Mouse (Mus musculus) MEL (cell line): Measurements from ENCODE around the gene 1810046K07Rik. TPM values are rescaled to one million over a fixed set of nuclear protein-coding genes. Genes with fewer than 3 reads are reported as not detected.

Source experiments
- DNase-seq: peaks from one replicate; pipeline ENCODE4 v3.0.0; 2011; ENCODE audit warnings: low read depth, low spot score
- H3K27ac ChIP-seq: 2 replicates; pipeline ENCODE4 v1.5.1; 2012; ENCODE audit warnings: low read depth, mild to moderate bottlenecking, control low read depth, low read length, moderate library complexity; ENCODE audit not compliant: control insufficient read depth
- H3K27me3 ChIP-seq, 2 experiments: fragments of 150-350 bp in 1 of 2; sonication (generic) in 1 of 2; 2 replicates each; pipeline ENCODE4 v1.6.1; 2012; ENCODE audit warnings: low read length in 2 of 2, mild to moderate bottlenecking in 2 of 2, improper control_type of control experiment in 1 of 2, moderate library complexity in 1 of 2; ENCODE audit not compliant: insufficient read depth in 2 of 2, control insufficient read depth in 1 of 2
- H3K36me3 ChIP-seq, 2 experiments: 2 replicates each; pipeline ENCODE4 v1.6.1; 2012 to 2014; ENCODE audit warnings: low read length in 2 of 2, improper control_type of control experiment in 1 of 2, inconsistent platforms in 1 of 2, mild to moderate bottlenecking in 1 of 2; ENCODE audit not compliant: insufficient read depth in 2 of 2, control insufficient read depth in 1 of 2
- H3K4me1 ChIP-seq, 2 experiments: fragments of 150-350 bp in 1 of 2; sonication (generic) in 1 of 2; 2 replicates each; pipeline ENCODE4 v1.6.1; 2012; ENCODE audit warnings: low read length in 2 of 2, improper control_type of control experiment in 1 of 2, mild to moderate bottlenecking in 1 of 2; ENCODE audit not compliant: insufficient read depth in 2 of 2, control insufficient read depth in 1 of 2
- H3K4me3 ChIP-seq, 2 experiments: fragments of 150-350 bp in 1 of 2; sonication (generic) in 1 of 2; 2 replicates each; pipeline ENCODE4 v1.5.1; 2012; ENCODE audit warnings: low read depth in 2 of 2, low read length in 2 of 2, mild to moderate bottlenecking in 2 of 2, moderate library complexity in 2 of 2, control low read depth in 1 of 2, improper control_type of control experiment in 1 of 2; ENCODE audit not compliant: control insufficient read depth in 1 of 2, insufficient read depth in 1 of 2
- H3K79me2 ChIP-seq: 2 replicates; pipeline ENCODE4 v1.6.1; 2012; ENCODE audit warnings: mild to moderate bottlenecking, low read length, moderate library complexity; ENCODE audit not compliant: control insufficient read depth, poor library complexity, insufficient read depth
- H3K9ac ChIP-seq: 2 replicates; pipeline ENCODE4 v1.6.1; 2012; ENCODE audit warnings: low read depth, mild to moderate bottlenecking, control low read depth, low read length, moderate library complexity; ENCODE audit not compliant: control insufficient read depth, poor library complexity, severe bottlenecking
- H3K9me3 ChIP-seq: fragments of 150-350 bp; sonication (generic); replicated peaks from 2 replicates; pipeline ENCODE4 v1.6.1; 2012; ENCODE audit warnings: mild to moderate bottlenecking, low read length, improper control_type of control experiment, moderate library complexity; ENCODE audit not compliant: insufficient read depth
- CHD2 ChIP-seq: IDR thresholded peaks from 2 replicates; pipeline ENCODE4 v1.6.1; 2011; ENCODE audit warnings: low read length, improper control_type of control experiment
- CTCF ChIP-seq, 3 experiments: IDR thresholded peaks in 2 of 3; conservative IDR thresholded peaks in 1 of 3; 2 replicates each; pipeline ENCODE4 v1.5.1; 2011 to 2012; ENCODE audit warnings: low read length in 3 of 3, low read depth in 2 of 3, mild to moderate bottlenecking in 2 of 3, improper control_type of control experiment in 1 of 3, inconsistent platforms in 1 of 3, mixed read lengths in 1 of 3, moderate library complexity in 1 of 3; ENCODE audit not compliant: control insufficient read depth in 1 of 3, insufficient read depth in 1 of 3, poor library complexity in 1 of 3, severe bottlenecking in 1 of 3
- E2F4 ChIP-seq: IDR thresholded peaks from 2 replicates; pipeline ENCODE4 v1.6.1; 2011; ENCODE audit warnings: low read depth, low read length, improper control_type of control experiment, borderline replicate concordance
- HCFC1 ChIP-seq: IDR thresholded peaks from 2 replicates; pipeline ENCODE4 v1.6.1; 2012; ENCODE audit warnings: low read depth, mild to moderate bottlenecking, inconsistent platforms, low read length, improper control_type of control experiment, moderate library complexity
- KAT2A ChIP-seq: conservative IDR thresholded peaks from 2 replicates; pipeline ENCODE4 v1.6.1; 2012; ENCODE audit warnings: low read depth, low read length, improper control_type of control experiment, inconsistent platforms
- MAFK ChIP-seq: IDR thresholded peaks from 2 replicates; pipeline ENCODE4 v1.6.1; 2011; ENCODE audit warnings: low read depth, mild to moderate bottlenecking, low read length, improper control_type of control experiment, borderline replicate concordance
- MAX ChIP-seq: IDR thresholded peaks from 2 replicates; pipeline ENCODE4 v1.6.1; 2011; ENCODE audit warnings: low read length, improper control_type of control experiment
- MEF2A ChIP-seq: IDR thresholded peaks from 2 replicates; pipeline ENCODE4 v1.6.1; 2014; ENCODE audit warnings: low read depth, mild to moderate bottlenecking, inconsistent platforms, low read length, improper control_type of control experiment; ENCODE audit not compliant: poor library complexity, insufficient replicate concordance, severe bottlenecking; ENCODE audit errors: extremely low read depth
- MXI1 ChIP-seq: IDR thresholded peaks from 2 replicates; pipeline ENCODE4 v1.6.1; 2011; ENCODE audit warnings: mild to moderate bottlenecking, low read depth, low read length, improper control_type of control experiment
- MYC ChIP-seq: IDR thresholded peaks from 2 replicates; pipeline ENCODE4 v1.6.1; 2011; ENCODE audit warnings: low read depth, mild to moderate bottlenecking, low read length, improper control_type of control experiment, moderate library complexity
- NRF1 ChIP-seq: IDR thresholded peaks from 2 replicates; pipeline ENCODE4 v1.6.1; 2014; ENCODE audit warnings: low read depth, mild to moderate bottlenecking, inconsistent platforms, low read length, improper control_type of control experiment, moderate library complexity; ENCODE audit not compliant: poor library complexity, insufficient read depth, severe bottlenecking
- RAD21 ChIP-seq: IDR thresholded peaks from 2 replicates; pipeline ENCODE4 v1.6.1; 2011; ENCODE audit warnings: mild to moderate bottlenecking, low read depth, low read length, improper control_type of control experiment
- RCOR1 ChIP-seq: IDR thresholded peaks from 2 replicates; pipeline ENCODE4 v1.6.1; 2012; ENCODE audit warnings: low read depth, mild to moderate bottlenecking, inconsistent platforms, low read length, improper control_type of control experiment
- SIN3A ChIP-seq: IDR thresholded peaks from 2 replicates; pipeline ENCODE4 v1.6.1; 2012; ENCODE audit warnings: low read length, improper control_type of control experiment, inconsistent platforms
- SMC3 ChIP-seq: IDR thresholded peaks from 2 replicates; pipeline ENCODE4 v1.6.1; 2011; ENCODE audit warnings: low read depth, low read length, improper control_type of control experiment
- TAL1 ChIP-seq: IDR thresholded peaks from 2 replicates; pipeline ENCODE4 v1.6.1; 2012; ENCODE audit warnings: mild to moderate bottlenecking, inconsistent platforms, low read length, moderate library complexity, mixed read lengths
- TBP ChIP-seq: IDR thresholded peaks from 2 replicates; pipeline ENCODE4 v1.8.0; 2011; ENCODE audit warnings: low read depth, low read length, improper control_type of control experiment
- USF1 ChIP-seq: IDR thresholded peaks from 2 replicates; pipeline ENCODE4 v1.6.1; 2014; ENCODE audit warnings: low read depth, mild to moderate bottlenecking, inconsistent platforms, low read length, improper control_type of control experiment, moderate library complexity
- ZC3H11A ChIP-seq: IDR thresholded peaks from 2 replicates; pipeline ENCODE4 v1.6.1; 2012; ENCODE audit warnings: low read depth, mild to moderate bottlenecking, inconsistent platforms, low read length, improper control_type of control experiment
- ZKSCAN1 ChIP-seq: IDR thresholded peaks from 2 replicates; pipeline ENCODE4 v1.6.1; 2012; ENCODE audit warnings: low read depth, mild to moderate bottlenecking, inconsistent platforms, low read length, improper control_type of control experiment, moderate library complexity
- ZNF384 ChIP-seq: IDR thresholded peaks from 2 replicates; pipeline ENCODE4 v1.6.1; 2012; ENCODE audit warnings: low read depth, mild to moderate bottlenecking, inconsistent platforms, low read length, improper control_type of control experiment
- polyA plus RNA-seq, 2 experiments: library from polyadenylated mRNA; stranded (reverse) in 1 of 2; unstranded in 1 of 2; fragments of >175 nt in 1 of 2; fragments of >200 nt in 1 of 2; gene quantifications; 2 replicates each; pipeline versions ENCODE4 v1.2.1 to v1.2.4; 2012; ENCODE audit warnings: low replicate concordance in 2 of 2, low read depth in 1 of 2; ENCODE audit not compliant: insufficient read length in 2 of 2, insufficient read depth in 1 of 2, missing spikeins in 1 of 2
- total RNA-seq: library from RNA; depleted of rRNA; stranded (reverse); fragments of 300-350 nt; gene quantifications from 2 replicates; pipeline ENCODE4 v1.2.3, GENCODE M21; 2012

The 1810046K07Rik gene
- total and polyA plus RNA-seq, 3 experiments: not detected

DNA sequence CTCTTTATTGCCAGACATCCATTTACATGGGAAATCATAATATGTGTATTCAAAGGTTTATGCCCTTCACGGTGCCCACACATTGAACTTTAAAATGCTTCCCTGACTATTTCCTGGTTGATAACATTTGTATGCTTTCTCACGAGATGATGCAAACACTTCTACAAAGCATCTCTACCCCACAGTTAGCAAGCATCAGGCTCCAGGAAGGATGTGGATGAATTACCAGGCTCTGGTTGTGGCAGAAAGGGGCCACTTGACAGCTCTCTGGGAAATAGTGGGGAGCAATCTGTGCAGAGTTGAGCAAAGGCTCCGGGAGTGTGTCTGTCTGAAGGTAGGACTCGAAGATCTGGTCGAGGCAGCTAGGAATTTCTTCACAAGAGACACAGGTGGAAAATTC is 56.6 kb downstream of the 1810046K07Rik start:
- Histone ChIP-seq H3K27me3 (peaks cover 13 to 15% of the 10 kb centered on the region in 2 experiments), H3K79me2 (no peaks in the 10 kb centered on the region), H3K4me3 (no peak overlapping the region), H3K27ac (no peak overlapping the region), H3K9me3 (no peaks in the 10 kb centered on the region), H3K36me3 (no peaks in the 10 kb centered on the region; a peak in 1 of 4 replicates), H3K9ac (no peak overlapping the region), H3K4me1 (0 out of 4 replicates have a peak, but pooled peaks cover 0 to 4% of the 10 kb centered on the region in 2 experiments)
- no peak for DNase-seq
- TF ChIP-seq CHD2: no peak

GRCm38 (mm10) chr9:51271073-51271472 is 57.6 kb downstream of the 1810046K07Rik start:
- Histone ChIP-seq H3K27me3 (peaks cover 11 to 14% of the 10 kb centered on the region in 2 experiments), H3K4me3 (no peak overlapping the region), H3K9me3 (no peaks in the 10 kb centered on the region), H3K36me3 (no peaks in the 10 kb centered on the region; a peak in 1 of 4 replicates), H3K27ac (no peak overlapping the region), H3K4me1 (0 out of 4 replicates have a peak, but pooled peaks cover 0 to 4% of the 10 kb centered on the region in 2 experiments), H3K79me2 (no peaks in the 10 kb centered on the region), H3K9ac (no peak overlapping the region)
- no peak for TF ChIP-seq CTCF (IDR thresholded peaks at IDR 0.05 in 2 of 3, conservative IDR thresholded peaks at IDR 0.05 in 1 of 3; ENCODE audit: control insufficient read depth in 1 of 3, insufficient read depth in 1 of 3, low read depth in 2 of 3, low read length in 3 of 3, poor library complexity in 1 of 3, severe bottlenecking in 1 of 3)
- TF ChIP-seq MYC: no peak
- TF ChIP-seq TBP: no peak
- TF ChIP-seq MAX: no peak
- no peak for TF ChIP-seq TAL1
- no peak for TF ChIP-seq RAD21
- TF ChIP-seq HCFC1: no peak
- no peak for TF ChIP-seq ZC3H11A
- no peak for TF ChIP-seq USF1
- TF ChIP-seq ZNF384: no peak
- no peak for TF ChIP-seq MEF2A
- TF ChIP-seq ZKSCAN1: no peak
- no peak for TF ChIP-seq MAFK
- TF ChIP-seq MXI1: no peak
- TF ChIP-seq E2F4: no peak
- TF ChIP-seq KAT2A: no peak
- TF ChIP-seq SMC3: no peak
- no peak for TF ChIP-seq NRF1
- TF ChIP-seq SIN3A: no peak
- TF ChIP-seq RCOR1: no peak
- no peak for DNase-seq
